Mouse (Mus musculus): ENCODE results near the gene Mrgpra6. TPM values are rescaled to one million over a fixed set of nuclear protein-coding genes. Genes with fewer than 3 reads are reported as not detected.

Mrgpra6 gene
- polyA plus RNA-seq, 1 experiment from 2014 or later: not detected

Other genes with a start within 250 kb of the Mrgpra6 start
- 5.3 and 6.0 TPM in 2 replicates for gene Uevld, start 246.4 kb downstream of the Mrgpra6 start, polyA plus RNA-seq (2015; fragmentation: Nextera tagmentation; extraction: Ambion mirVana)
- not detected in 2 replicates for gene Gm9999, start 221.3 kb downstream of the Mrgpra6 start, polyA plus RNA-seq (2015; fragmentation: Nextera tagmentation; extraction: Ambion mirVana)
- gene Spty2d1, start 196.5 kb downstream of the Mrgpra6 start, polyA plus RNA-seq (2015; fragmentation: Nextera tagmentation; extraction: Ambion mirVana): 7.4 and 8.5 TPM in 2 replicates
- 22.9 and 24.1 TPM in 2 replicates for gene Tmem86a, start 154.3 kb downstream of the Mrgpra6 start, polyA plus RNA-seq (2015; fragmentation: Nextera tagmentation; extraction: Ambion mirVana)
- 179 and 194 TPM in 2 replicates for gene Ptpn5, start 71.2 kb downstream of the Mrgpra6 start, polyA plus RNA-seq (2015; fragmentation: Nextera tagmentation; extraction: Ambion mirVana)
- gene Mrgpra9, start 47.9 kb upstream of the Mrgpra6 start, polyA plus RNA-seq (2015; fragmentation: Nextera tagmentation; extraction: Ambion mirVana): not detected in 2 replicates
- not detected in 2 replicates for gene Mrgpra1, start 149.3 kb upstream of the Mrgpra6 start, polyA plus RNA-seq (2015; fragmentation: Nextera tagmentation; extraction: Ambion mirVana)
- not detected in 2 replicates for gene Mrgpra2a, start 247.2 kb upstream of the Mrgpra6 start, polyA plus RNA-seq (2015; fragmentation: Nextera tagmentation; extraction: Ambion mirVana)

Data from midbrain, embryonic 16.5 days (tissue).